Mouse (Mus musculus): ENCODE measurements around the gene Tbcb. TPM values are rescaled to one million over a fixed set of nuclear protein-coding genes. Genes with fewer than 3 reads are reported as not detected.

Tbcb gene
- 52.0 and 53.0 TPM in 2 replicates for polyA plus RNA-seq (2012; rRNA removed; ENCODE audit: low replicate concordance)

DNA sequence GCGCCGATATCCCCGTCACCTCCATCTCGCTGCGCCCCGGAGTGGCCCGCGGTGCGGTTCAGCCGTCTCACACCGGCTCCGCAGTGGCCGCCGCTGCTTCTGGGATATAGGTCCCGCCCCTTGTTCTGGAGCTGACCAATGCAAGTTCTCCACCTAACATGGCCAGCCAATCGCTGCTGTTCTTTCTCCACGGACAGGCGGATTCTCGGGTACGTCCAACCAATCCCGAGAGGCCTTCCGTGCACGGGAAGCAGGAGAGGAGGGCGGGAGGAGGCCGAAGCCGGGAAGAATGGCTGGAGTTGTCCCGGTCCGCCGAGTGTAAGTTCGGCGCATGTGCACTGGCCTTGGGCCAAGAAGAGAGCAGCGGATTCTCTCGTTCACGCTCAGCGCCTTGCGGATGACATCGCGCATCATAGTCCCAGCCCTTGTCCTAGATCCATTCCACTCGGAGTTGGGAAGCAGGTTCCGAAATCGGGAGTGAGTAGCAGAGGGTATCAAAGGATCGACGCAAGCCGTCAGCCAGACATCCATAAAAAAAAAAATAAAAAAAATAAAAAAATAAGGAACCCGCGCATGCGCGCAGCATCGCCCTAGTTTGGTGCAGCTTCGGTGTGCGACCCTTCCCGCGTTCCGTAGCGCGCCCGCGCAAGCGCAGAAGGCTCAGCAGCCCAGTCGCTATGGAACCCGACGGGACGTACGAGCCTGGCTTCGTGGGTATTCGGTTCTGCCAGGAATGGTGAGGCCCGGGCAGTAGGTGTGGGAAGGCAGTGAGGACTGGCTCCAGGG, at the start of gene Tbcb, which contains the start of gene Polr2i:
Gene Tbcb (minus strand): TSS at position 604 of the 786 bp plus-strand sequence.
Gene Polr2i (plus strand): TSS at position 280 of the 786 bp plus-strand sequence.

DNA sequence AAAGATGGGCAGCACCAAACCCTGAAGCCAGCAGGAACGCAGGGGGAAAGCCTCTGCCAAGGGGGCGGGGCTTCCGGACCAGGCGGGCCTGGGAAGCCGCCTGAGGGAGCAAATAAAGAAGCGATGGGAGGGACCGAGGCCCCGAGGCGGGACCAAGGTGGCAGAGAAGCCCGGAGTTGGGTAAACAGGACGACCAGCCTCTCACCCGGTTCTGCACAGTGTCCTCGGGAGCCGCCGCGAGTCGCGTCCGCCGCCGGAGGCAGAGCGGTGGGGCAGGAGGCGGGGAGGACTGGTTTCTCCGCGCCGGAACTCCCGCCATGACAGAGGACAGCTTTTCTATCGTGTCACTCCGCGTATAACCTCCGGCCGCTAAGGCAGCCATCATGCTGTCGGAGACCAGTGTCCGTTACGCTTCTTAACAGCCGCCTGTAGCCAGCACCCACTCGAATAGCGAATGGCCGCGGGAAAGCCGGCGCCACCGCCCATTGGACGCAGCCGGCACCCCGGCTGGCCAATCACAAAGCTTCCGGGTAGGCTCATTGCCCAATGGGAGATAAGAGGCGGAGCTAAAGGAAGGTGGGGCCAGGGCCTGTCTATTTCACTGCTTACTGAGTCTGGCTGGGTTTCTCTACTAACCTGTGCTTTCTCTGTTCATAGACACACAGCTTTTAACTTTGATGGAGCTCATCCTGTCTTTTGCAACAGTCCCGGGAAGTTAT, 48.0 kb upstream of the Tbcb start, which contains the start of the genes Thap8 and Wdr62:
Gene Thap8 (plus strand): TSS at position 144 of the 719 bp plus-strand sequence.
Gene Wdr62 (minus strand): TSS at position 469 of the 719 bp plus-strand sequence.

DNA sequence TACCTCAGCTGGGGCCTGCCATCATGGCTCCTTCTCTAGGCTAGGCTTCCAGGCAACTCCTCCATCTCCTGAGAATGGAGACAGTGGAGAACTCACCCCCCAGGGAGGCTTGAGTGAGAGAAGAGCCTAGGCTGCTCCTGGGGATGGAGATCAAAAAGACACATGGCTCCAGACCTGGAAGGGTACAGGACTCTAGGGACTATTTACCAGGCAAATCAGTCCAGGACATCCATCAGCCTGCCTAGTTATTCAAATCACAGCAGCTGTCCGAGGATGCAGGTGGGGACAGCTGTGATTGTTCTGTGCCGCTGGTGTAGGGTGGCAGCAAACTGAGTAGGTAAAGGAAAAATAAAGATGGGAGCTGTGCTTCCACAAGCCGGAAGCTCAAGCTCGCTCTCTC, 3.6 kb upstream of the Tbcb start, which contains the start of gene Ovol3:
Gene Ovol3 (minus strand): TSS at position 101 of the 400 bp plus-strand sequence.

DNA sequence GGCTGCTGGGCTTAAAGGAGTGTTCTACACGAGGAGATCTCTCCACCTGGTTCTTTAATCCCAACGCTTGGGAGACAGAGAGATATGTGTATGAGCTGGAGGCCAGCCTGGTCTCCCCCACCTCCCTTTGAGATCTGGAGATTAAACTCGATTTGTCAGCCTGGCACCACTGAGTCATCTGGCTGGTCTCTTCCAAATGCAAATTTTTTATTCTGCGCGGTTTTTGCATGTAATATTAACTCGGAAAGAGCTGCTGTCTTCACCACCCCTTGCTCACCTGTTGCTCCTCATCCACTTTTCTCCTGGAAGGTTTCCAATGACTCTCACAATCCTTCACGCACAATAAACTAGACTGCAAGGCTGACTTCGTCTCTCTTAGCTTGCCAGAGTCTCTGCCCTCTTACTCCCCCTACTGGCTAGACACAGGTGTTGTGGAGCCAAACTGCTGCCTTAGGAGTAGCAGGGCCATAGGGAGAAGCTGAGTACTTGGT, 33.5 kb downstream of the Tbcb start, which contains the start of gene Capns1:
Gene Capns1 (minus strand): TSS at position 331 of the 491 bp plus-strand sequence.

DNA sequence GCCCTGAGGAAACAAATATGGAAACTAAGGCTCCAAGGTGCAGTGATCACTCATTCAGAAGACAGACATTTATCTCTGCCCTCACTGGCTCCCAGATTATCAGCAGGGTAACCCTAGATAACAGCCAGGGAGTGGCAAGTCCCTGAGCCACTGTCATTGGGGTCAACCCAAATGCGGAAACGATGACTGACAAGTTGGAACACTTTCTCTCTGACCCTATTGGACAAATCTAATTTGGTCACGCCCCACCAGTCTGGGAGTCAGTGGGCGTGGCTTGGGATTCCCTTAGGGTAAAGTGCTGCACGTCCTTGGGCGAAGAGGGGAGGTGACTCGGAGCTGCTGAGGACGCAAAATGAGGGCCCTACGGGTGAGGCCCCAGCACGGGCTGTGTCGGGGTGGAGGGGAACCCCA, 48.2 kb downstream of the Tbcb start, which contains the start of gene Cox7a1:
Gene Cox7a1 (plus strand): TSS at position 266 of the 411 bp plus-strand sequence.

Other genes starting within 250 kb of the Tbcb start
- 3.8 and 8.7 TPM in 2 replicates for gene Zfp568, start 248.3 kb downstream of the Tbcb start, polyA plus RNA-seq (2012; rRNA removed; ENCODE audit: low replicate concordance)
- 7.2 and 9.2 TPM in 2 replicates for gene Zfp14, start 180.9 kb downstream of the Tbcb start, polyA plus RNA-seq (2012; rRNA removed; ENCODE audit: low replicate concordance)
- 0.56 and 1.2 TPM in 2 replicates for gene Zfp82, start 159.4 kb downstream of the Tbcb start, polyA plus RNA-seq (2012; rRNA removed; ENCODE audit: low replicate concordance)
- gene Gm26920, start 141.9 kb downstream of the Tbcb start, polyA plus RNA-seq (2012; rRNA removed; ENCODE audit: low replicate concordance), result not detected in 2 replicates
- gene Zfp566, start 141.7 kb downstream of the Tbcb start, polyA plus RNA-seq (2012; rRNA removed; ENCODE audit: low replicate concordance), result 0.97 and 5.5 TPM in 2 replicates
- gene Zfp260, start 137.5 kb downstream of the Tbcb start, polyA plus RNA-seq (2012; rRNA removed; ENCODE audit: low replicate concordance), result 17.7 and 38.2 TPM in 2 replicates
- 1.5 and 4.0 TPM in 2 replicates for gene Zfp382, start 110.3 kb downstream of the Tbcb start, polyA plus RNA-seq (2012; rRNA removed; ENCODE audit: low replicate concordance)
- gene Zfp146, start 62.5 kb downstream of the Tbcb start, polyA plus RNA-seq (2012; rRNA removed; ENCODE audit: low replicate concordance), result 13.9 and 30.8 TPM in 2 replicates
- 28.7 and 105 TPM in 2 replicates for gene Cox7a1, start 48.1 kb downstream of the Tbcb start, polyA plus RNA-seq (2012; rRNA removed; ENCODE audit: low replicate concordance)
- gene Capns1, start 33.5 kb downstream of the Tbcb start, polyA plus RNA-seq (2012; rRNA removed; ENCODE audit: low replicate concordance), result 1,243 TPM in 2 replicates
- 106 and 146 TPM in 2 replicates for gene Polr2i, start 324 bp downstream of the Tbcb start, polyA plus RNA-seq (2012; rRNA removed; ENCODE audit: low replicate concordance)
- not detected in 2 replicates for gene Ovol3, start 3.5 kb upstream of the Tbcb start, polyA plus RNA-seq (2012; rRNA removed; ENCODE audit: low replicate concordance)
- 0.87 and 1.5 TPM in 2 replicates for gene Thap8, start 47.8 kb upstream of the Tbcb start, polyA plus RNA-seq (2012; rRNA removed; ENCODE audit: low replicate concordance)
- gene Wdr62, start 48.1 kb upstream of the Tbcb start, polyA plus RNA-seq (2012; rRNA removed; ENCODE audit: low replicate concordance), result 26.2 and 55.0 TPM in 2 replicates
- gene Clip3, start 59.5 kb upstream of the Tbcb start, polyA plus RNA-seq (2012; rRNA removed; ENCODE audit: low replicate concordance), result 15.8 and 61.6 TPM in 2 replicates
- 96.6 and 120 TPM in 2 replicates for gene Alkbh6, start 76.4 kb upstream of the Tbcb start, polyA plus RNA-seq (2012; rRNA removed; ENCODE audit: low replicate concordance)
- gene Syne4, start 82.5 kb upstream of the Tbcb start, polyA plus RNA-seq (2012; rRNA removed; ENCODE audit: low replicate concordance), result 2.6 and 34.1 TPM in 2 replicates
- gene E130208F15Rik, start 89.5 kb upstream of the Tbcb start, polyA plus RNA-seq (2012; rRNA removed; ENCODE audit: low replicate concordance), result 0.53 and 0.66 TPM in 2 replicates
- 14.7 and 20.6 TPM in 2 replicates for gene Sdhaf1, start 91.6 kb upstream of the Tbcb start, polyA plus RNA-seq (2012; rRNA removed; ENCODE audit: low replicate concordance)
- gene Lrfn3, start 130.5 kb upstream of the Tbcb start, polyA plus RNA-seq (2012; rRNA removed; ENCODE audit: low replicate concordance), result 3.1 and 19.7 TPM in 2 replicates
- 182 and 372 TPM in 2 replicates for gene Tyrobp, start 181.5 kb upstream of the Tbcb start, polyA plus RNA-seq (2012; rRNA removed; ENCODE audit: low replicate concordance)
- 11.1 and 15.3 TPM in 2 replicates for gene Hcst, start 187.6 kb upstream of the Tbcb start, polyA plus RNA-seq (2012; rRNA removed; ENCODE audit: low replicate concordance)
- 3.1 and 5.5 TPM in 2 replicates for gene Nfkbid, start 189.5 kb upstream of the Tbcb start, polyA plus RNA-seq (2012; rRNA removed; ENCODE audit: low replicate concordance)
- 2.5 and 7.0 TPM in 2 replicates for gene Aplp1, start 213.3 kb upstream of the Tbcb start, polyA plus RNA-seq (2012; rRNA removed; ENCODE audit: low replicate concordance)
- gene Kirrel2, start 225.4 kb upstream of the Tbcb start, polyA plus RNA-seq (2012; rRNA removed; ENCODE audit: low replicate concordance), result not detected in 2 replicates
- gene Nphs1, start 226.0 kb upstream of the Tbcb start, polyA plus RNA-seq (2012; rRNA removed; ENCODE audit: low replicate concordance), result not detected in 2 replicates